Mouse (Mus musculus) mature B cell (primary cell): ENCODE data around the gene She.
"Not testable (repeated sequence)": the region's sequence is repeated elsewhere in the genome, so short reads cannot be mapped to it uniquely, and the experiment has no call there.

Experiments used
- in situ Hi-C: fragments of 300-500 bp; cut with MboI; formaldehyde crosslinking; loops from 2 replicates; pipeline ENCODE4 v1.14.3; 2019

She gene

GRCm38 (mm10) chr3:89830815-89831591 lies at the start of gene She:
She (plus strand) TSS chr3:89831370.
- in situ Hi-C loops, result no loop called here

GRCm38 (mm10) chr3:89781640-89782039 lies 49.5 kb upstream of the She start:
- in situ Hi-C loops, result loop anchor here (10.0 kb wide), 1 partner anchor 73 kb away; no protein-coding TSS in a partner anchor

GRCm38 (mm10) chr3:89784991-89785753 lies 46.0 kb upstream of the She start:
- in situ Hi-C loops, result loop anchor here (10.0 kb wide), 1 partner anchor 70 kb away; no protein-coding TSS in a partner anchor

GRCm38 (mm10) chr3:89786275-89786674 lies 44.9 kb upstream of the She start:
- in situ Hi-C loops, result loop anchor here (10.0 kb wide), 1 partner anchor 69 kb away; no protein-coding TSS in a partner anchor

- in situ Hi-C loops, result loop anchor here (10.0 kb wide), 1 partner anchor 66 kb away; no protein-coding TSS in a partner anchor
Observed at GRCm38 (mm10) chr3:89788680-89789352, 42.4 kb upstream of the She start.

- in situ Hi-C loops, result no loop called here
Observed at GRCm38 (mm10) chr3:89794616-89795015, 36.6 kb upstream of the She start.

- in situ Hi-C loops, result no loop called here
Observed at GRCm38 (mm10) chr3:89795746-89796145, 35.4 kb upstream of the She start.

- in situ Hi-C loops, result no loop called here
Observed at GRCm38 (mm10) chr3:89796358-89796757, 34.8 kb upstream of the She start.

- in situ Hi-C loops, result no loop called here
Observed at GRCm38 (mm10) chr3:89798518-89798917, 32.7 kb upstream of the She start.

GRCm38 (mm10) chr3:89799476-89799875 lies 31.7 kb upstream of the She start:
- in situ Hi-C loops, result no loop called here

GRCm38 (mm10) chr3:89800078-89800477 lies 31.1 kb upstream of the She start:
- in situ Hi-C loops, result not testable (repeated sequence)

- in situ Hi-C loops, result no loop called here
Observed at GRCm38 (mm10) chr3:89800774-89801506, 30.2 kb upstream of the She start.

GRCm38 (mm10) chr3:89801507-89801847 lies 29.7 kb upstream of the She start:
- in situ Hi-C loops, result no loop called here

- in situ Hi-C loops, result no loop called here
Observed at GRCm38 (mm10) chr3:89802876-89803275, 28.3 kb upstream of the She start.

- in situ Hi-C loops, result no loop called here
Observed at GRCm38 (mm10) chr3:89805179-89805578, 26.0 kb upstream of the She start.

GRCm38 (mm10) chr3:89806751-89807150 lies 24.4 kb upstream of the She start:
- in situ Hi-C loops, result no loop called here

GRCm38 (mm10) chr3:89807171-89807570 lies 24.0 kb upstream of the She start:
- in situ Hi-C loops, result no loop called here

GRCm38 (mm10) chr3:89807881-89808280 lies 23.3 kb upstream of the She start:
- in situ Hi-C loops, result no loop called here

GRCm38 (mm10) chr3:89808638-89809037 lies 22.5 kb upstream of the She start:
- in situ Hi-C loops, result no loop called here

- in situ Hi-C loops, result no loop called here
Observed at GRCm38 (mm10) chr3:89810841-89811240, 20.3 kb upstream of the She start.

- in situ Hi-C loops, result no loop called here
Observed at GRCm38 (mm10) chr3:89812166-89812565, 19.0 kb upstream of the She start.

GRCm38 (mm10) chr3:89814051-89814450 lies 17.1 kb upstream of the She start:
- in situ Hi-C loops, result no loop called here
